Mouse (Mus musculus): ENCODE results near the gene Cep135.

Cep135 gene

GRCm38 (mm10) chr5:76588551-76589283 lies at the start of gene Cep135:
TSS of gene Cep135 (plus strand) at chr5:76588698.
- DNase-seq (ENCODE audit: low read depth, low spot score), result peak; percentile 93

- DNase-seq (ENCODE audit: low read depth, low spot score), result peak; percentile 87
Measured at GRCm38 (mm10) chr5:76540181-76540580, 48.3 kb upstream of the Cep135 start.

GRCm38 (mm10) chr5:76540842-76541241 lies 47.7 kb upstream of the Cep135 start:
- DNase-seq (ENCODE audit: low read depth, low spot score), result peak; percentile 32

GRCm38 (mm10) chr5:76543200-76543599 lies 45.3 kb upstream of the Cep135 start:
- no peak for DNase-seq (ENCODE audit: low read depth, low spot score)

- no peak for DNase-seq (ENCODE audit: low read depth, low spot score)
Measured at GRCm38 (mm10) chr5:76550426-76550825, 38.1 kb upstream of the Cep135 start.

GRCm38 (mm10) chr5:76565321-76565720 lies 23.2 kb upstream of the Cep135 start:
- DNase-seq (ENCODE audit: low read depth, low spot score), result peak; percentile 80

- DNase-seq (ENCODE audit: low read depth, low spot score), result no peak
Measured at GRCm38 (mm10) chr5:76574251-76574650, 14.2 kb upstream of the Cep135 start.

- DNase-seq (ENCODE audit: low read depth, low spot score), result no peak
Measured at GRCm38 (mm10) chr5:76577026-76577425, 11.5 kb upstream of the Cep135 start.

- no peak for DNase-seq (ENCODE audit: low read depth, low spot score)
Measured at GRCm38 (mm10) chr5:76585378-76585777, 3.1 kb upstream of the Cep135 start.

- no peak for DNase-seq (ENCODE audit: low read depth, low spot score)
Measured at GRCm38 (mm10) chr5:76589311-76589710, 813 bp downstream of the Cep135 start.

GRCm38 (mm10) chr5:76590009-76590408 lies 1.5 kb downstream of the Cep135 start:
- no peak for DNase-seq (ENCODE audit: low read depth, low spot score)

- DNase-seq (ENCODE audit: low read depth, low spot score), result peak; percentile 70
Measured at GRCm38 (mm10) chr5:76591885-76592284, 3.4 kb downstream of the Cep135 start.

GRCm38 (mm10) chr5:76609702-76610370 lies 21.3 kb downstream of the Cep135 start:
- DNase-seq (ENCODE audit: low read depth, low spot score), result no peak

GRCm38 (mm10) chr5:76612867-76613499 lies 24.5 kb downstream of the Cep135 start:
- DNase-seq (ENCODE audit: low read depth, low spot score), result no peak

GRCm38 (mm10) chr5:76615276-76615675 lies 26.8 kb downstream of the Cep135 start:
- DNase-seq (ENCODE audit: low read depth, low spot score), result peak; percentile 34

- DNase-seq (ENCODE audit: low read depth, low spot score), result no peak
Measured at GRCm38 (mm10) chr5:76616196-76616747, 27.8 kb downstream of the Cep135 start.

- peak; percentile 13 for DNase-seq (ENCODE audit: low read depth, low spot score)
Measured at GRCm38 (mm10) chr5:76618750-76619149, 30.3 kb downstream of the Cep135 start.

GRCm38 (mm10) chr5:76623759-76624158 lies 35.3 kb downstream of the Cep135 start:
- no peak for DNase-seq (ENCODE audit: low read depth, low spot score)

- DNase-seq (ENCODE audit: low read depth, low spot score), result no peak
Measured at GRCm38 (mm10) chr5:76627770-76628169, 39.3 kb downstream of the Cep135 start.

GRCm38 (mm10) chr5:76634012-76634411 lies 45.5 kb downstream of the Cep135 start:
- DNase-seq (ENCODE audit: low read depth, low spot score), result no peak

- no peak for DNase-seq (ENCODE audit: low read depth, low spot score)
Measured at GRCm38 (mm10) chr5:76635592-76635991, 47.1 kb downstream of the Cep135 start.

GRCm38 (mm10) chr5:76642076-76642475 lies 53.6 kb downstream of the Cep135 start:
- DNase-seq (ENCODE audit: low read depth, low spot score), result peak; percentile 57
